Mouse (Mus musculus) heart, embryonic 16.5 days (tissue): Measurements from ENCODE around the gene Tmem50a. TPM values are rescaled to one million over a fixed set of nuclear protein-coding genes. Genes with fewer than 3 reads are reported as not detected.

Experiments used
- ATAC-seq: fragments of 200-750 bp; cut with Nextera tagmentation; replicated peaks from 2 replicates; pipeline ENCODE4 v1.8.0; 2017; ENCODE audit warnings: moderate number of reproducible peaks; ENCODE audit not compliant: insufficient read depth, low FRiP score; ENCODE audit errors: extremely low read depth
- H3K27ac ChIP-seq: fragments of 300-500 bp; sonication (generic); 2 replicates; pipeline ENCODE4 v1.5.1; 2014; ENCODE audit warnings: mild to moderate bottlenecking, low read length, control low read depth, moderate library complexity
- H3K27me3 ChIP-seq: fragments of 300-500 bp; sonication (generic); 2 replicates; pipeline ENCODE4 v1.6.1; 2014; ENCODE audit warnings: low read length, mixed read lengths; ENCODE audit not compliant: control insufficient read depth, insufficient read depth
- H3K36me3 ChIP-seq: fragments of 300-500 bp; sonication (generic); 2 replicates; pipeline ENCODE4 v1.6.1; 2014; ENCODE audit not compliant: control insufficient read depth, insufficient read depth
- H3K4me1 ChIP-seq: fragments of 300-500 bp; sonication (generic); 2 replicates; pipeline ENCODE4 v1.6.1; 2014; ENCODE audit warnings: low read length, mixed read lengths; ENCODE audit not compliant: control insufficient read depth, insufficient read depth
- H3K4me2 ChIP-seq: fragments of 300-500 bp; sonication (generic); 2 replicates; pipeline ENCODE4 v1.6.1; 2014; ENCODE audit warnings: low read depth, mild to moderate bottlenecking, control low read depth, low read length
- H3K4me3 ChIP-seq: fragments of 300-500 bp; sonication (generic); 2 replicates; pipeline ENCODE4 v1.5.1; 2014; ENCODE audit warnings: mild to moderate bottlenecking, control low read depth, low read length
- H3K9ac ChIP-seq: fragments of 300-500 bp; sonication (generic); 2 replicates; pipeline ENCODE4 v1.6.1; 2014; ENCODE audit warnings: low read length, control low read depth
- H3K9me3 ChIP-seq: fragments of 300-500 bp; sonication (generic); replicated peaks from 2 replicates; pipeline ENCODE4 v1.6.1; 2016; ENCODE audit warnings: low read length; ENCODE audit not compliant: control insufficient read depth
- WGBS: fragments of 180-500 bp; shearing (Covaris S2); extraction: QIAGEN DNeasy Blood & Tissue Kit; methylation state at CpG from one replicate; pipeline ENCODE4 v1.1.7; 2014; 5-methylcytosine and 5-hydroxymethylcytosine counted together
- polyA plus RNA-seq: library from polyadenylated mRNA; unstranded; fragments of >200 nt; fragmentation: Nextera tagmentation; extraction: Ambion mirVana; gene quantifications from 2 replicates; pipeline ENCODE4 v1.2.1, GENCODE M21; 2015

Gene Tmem50a
- polyA plus RNA-seq, 1 experiment from 2014 or later = 150 TPM

GRCm38 (mm10) chr4:134892096-134892495, 22.7 kb downstream of the Tmem50a start:
- ATAC-seq = no peak
- H3K27ac ChIP-seq = no peak overlapping the region
- H3K36me3 ChIP-seq = peaks cover 13% of the 10 kb centered on the region
- H3K4me3 ChIP-seq = no peak overlapping the region
- H3K4me2 ChIP-seq = no peak overlapping the region
- no peaks in the 10 kb centered on the region for H3K4me1 ChIP-seq
- no peaks in the 10 kb centered on the region for H3K27me3 ChIP-seq
- 75% methylated on average over 6 of the region's 6 CpGs for WGBS
- 0 out of 2 replicates have a peak, but pooled peaks cover 3% of the 10 kb centered on the region for H3K9me3 ChIP-seq
- H3K9ac ChIP-seq = no peak overlapping the region

DNA sequence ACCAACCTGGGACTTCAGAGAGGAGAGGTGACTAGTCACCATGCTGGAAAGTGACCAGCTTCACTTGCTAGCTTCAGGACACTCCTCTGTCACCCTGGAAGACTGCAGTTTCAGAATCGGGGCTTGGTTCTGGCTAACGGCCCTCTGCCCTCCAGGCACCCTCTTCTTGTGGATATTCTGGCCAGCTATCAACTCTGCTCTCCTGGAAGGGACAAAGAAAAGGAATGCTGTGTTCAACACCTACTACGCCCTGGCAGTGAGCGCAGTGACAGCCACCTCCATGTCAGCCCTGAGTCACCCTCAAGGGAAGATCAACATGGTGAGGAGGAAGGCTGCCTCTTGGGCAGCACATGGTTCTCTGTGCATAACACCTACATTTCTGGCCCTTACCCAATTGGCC, 30.5 kb downstream of the Tmem50a start:
- Histone ChIP-seq H3K4me3 (no peak overlapping the region), H3K4me1 (peaks cover 11% of the 10 kb centered on the region; the same call in 1 of the 2 replicates), H3K4me2 (peak overlapping the region; percentile 16; the same call in 1 of the 2 replicates), H3K36me3 (no peaks in the 10 kb centered on the region), H3K27me3 (no peaks in the 10 kb centered on the region), H3K9ac (no peak overlapping the region), H3K9me3 (0 out of 2 replicates have a peak, but pooled peaks cover 3% of the 10 kb centered on the region), H3K27ac (peak overlapping the region; percentile 82)
- 67% methylated on average over 4 of the region's 4 CpGs for whole genome bisulfite sequencing
- no peak for ATAC-seq

GRCm38 (mm10) chr4:134883808-134884207, 31.0 kb downstream of the Tmem50a start:
- H3K36me3 ChIP-seq = no peaks in the 10 kb centered on the region
- WGBS = 54% methylated on average over 10 of the region's 10 CpGs
- no peaks in the 10 kb centered on the region for H3K27me3 ChIP-seq
- ATAC-seq = peak; percentile 83
- H3K4me3 ChIP-seq = no peak overlapping the region
- H3K9me3 ChIP-seq = 0 out of 2 replicates have a peak, but pooled peaks cover under 1% of the 10 kb centered on the region
- H3K4me2 ChIP-seq = peak overlapping the region; percentile 16; the same call in 1 of the 2 replicates
- peaks cover 11% of the 10 kb centered on the region; the same call in 1 of the 2 replicates for H3K4me1 ChIP-seq
- no peak overlapping the region for H3K9ac ChIP-seq
- peak overlapping the region; percentile 82 for H3K27ac ChIP-seq

DNA sequence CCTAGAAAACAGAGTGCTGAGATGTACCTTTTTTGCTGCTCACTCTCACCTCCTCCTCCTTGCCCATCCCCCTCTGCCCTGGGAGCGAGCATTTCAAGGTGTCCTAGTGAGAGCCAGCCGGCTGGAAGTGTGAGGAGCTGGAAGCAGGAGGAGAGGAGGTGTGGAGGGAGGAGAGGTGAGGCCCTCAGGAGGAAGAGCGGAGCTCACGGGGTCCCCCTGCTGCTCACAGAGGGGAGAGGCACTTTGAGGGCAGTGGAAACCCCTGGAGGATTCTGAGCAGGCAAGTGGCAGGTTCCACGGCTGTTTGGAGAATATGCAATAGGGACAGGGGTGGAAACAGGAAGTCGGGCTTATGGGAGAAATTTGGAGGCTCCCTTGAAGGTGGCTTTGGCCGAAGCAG, 31.6 kb downstream of the Tmem50a start:
- WGBS = 22% methylated on average over 7 of the region's 7 CpGs
- Histone ChIP-seq H3K27ac (peak overlapping the region; percentile 82), H3K27me3 (no peaks in the 10 kb centered on the region), H3K9ac (0 out of 2 replicates have a peak overlapping the region, but pooled peaks have one; percentile 4), H3K4me1 (peaks cover 11% of the 10 kb centered on the region; the same call in 1 of the 2 replicates), H3K4me2 (no peak overlapping the region), H3K36me3 (no peaks in the 10 kb centered on the region), H3K4me3 (no peak overlapping the region), H3K9me3 (no peaks in the 10 kb centered on the region)
- ATAC-seq = 0 out of 2 replicates have a peak, but pooled peaks have one; percentile 24

DNA sequence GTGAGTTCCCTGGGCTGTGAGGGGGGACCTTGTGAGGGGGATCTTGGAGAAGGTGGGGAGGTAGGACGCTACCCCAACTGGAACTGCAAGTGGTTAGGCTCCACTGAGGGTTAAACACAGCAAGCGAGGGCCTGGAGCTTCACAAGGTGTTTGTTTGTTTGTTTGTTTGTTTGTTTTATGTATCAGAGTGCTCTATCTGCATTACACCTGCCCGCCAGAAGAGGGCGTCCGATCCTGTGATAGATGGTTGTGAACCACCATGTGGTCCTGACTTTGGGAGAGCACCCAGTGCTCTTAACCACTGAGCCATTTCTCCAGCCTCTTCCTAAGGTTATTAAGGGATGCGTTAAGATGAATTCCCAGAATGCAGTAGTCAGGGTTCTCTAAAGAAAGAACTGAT, 34.8 kb downstream of the Tmem50a start:
- 36% methylated on average over 6 of the region's 6 CpGs for WGBS

DNA sequence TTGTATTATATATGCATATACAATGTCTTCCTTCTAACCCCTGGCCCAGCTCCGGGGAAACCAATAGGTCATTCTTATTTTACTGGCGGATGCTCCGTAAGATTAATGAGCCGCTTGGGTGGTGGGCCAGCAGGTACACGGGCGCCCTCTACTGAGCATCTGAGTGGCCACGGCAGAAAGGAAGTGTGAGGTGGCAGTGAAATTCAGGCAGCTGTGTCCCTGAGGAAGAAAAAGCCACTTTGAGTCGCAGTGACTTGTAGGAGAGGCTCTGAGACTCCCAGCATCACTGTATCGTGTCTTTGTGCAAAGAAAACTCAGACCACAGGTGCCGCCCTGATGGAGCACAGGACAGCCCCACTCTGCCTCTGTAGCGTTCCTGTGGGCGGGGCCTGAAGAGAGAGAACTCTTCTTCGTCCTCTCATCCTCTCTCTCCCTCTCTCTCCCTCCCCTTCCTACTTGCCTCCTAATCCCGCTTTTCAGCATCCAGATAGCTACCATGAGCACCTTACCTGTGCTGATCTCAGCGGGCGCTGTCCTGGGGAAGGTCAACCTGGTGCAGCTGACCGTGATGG, 35.3 kb downstream of the Tmem50a start:
- H3K27me3 ChIP-seq = no peaks in the 10 kb centered on the region
- H3K4me2 ChIP-seq = peak overlapping the region; percentile 70
- no peaks in the 10 kb centered on the region for H3K9me3 ChIP-seq
- peak overlapping the region; percentile 48 for H3K4me3 ChIP-seq
- peaks cover 11% of the 10 kb centered on the region; the same call in 1 of the 2 replicates for H3K4me1 ChIP-seq
- no peaks in the 10 kb centered on the region for H3K36me3 ChIP-seq
- 5% methylated on average over 17 of the region's 17 CpGs for WGBS
- no peak for ATAC-seq
- peak overlapping the region; percentile 53 for H3K9ac ChIP-seq
- no peak overlapping the region for H3K27ac ChIP-seq

More for the DNA sequence above, 34.8 kb downstream of the Tmem50a start:
- H3K36me3 ChIP-seq = no peaks in the 10 kb centered on the region
- H3K4me3 ChIP-seq = no peak overlapping the region; the same call in 1 of the 2 replicates
- H3K27ac ChIP-seq = no peak overlapping the region
- H3K4me2 ChIP-seq = peak overlapping the region; percentile 70
- H3K9me3 ChIP-seq = no peaks in the 10 kb centered on the region
- peak overlapping the region; percentile 53; the same call in 1 of the 2 replicates for H3K9ac ChIP-seq
- H3K4me1 ChIP-seq = peaks cover 11% of the 10 kb centered on the region; the same call in 1 of the 2 replicates
- no peak for ATAC-seq
- H3K27me3 ChIP-seq = no peaks in the 10 kb centered on the region

DNA sequence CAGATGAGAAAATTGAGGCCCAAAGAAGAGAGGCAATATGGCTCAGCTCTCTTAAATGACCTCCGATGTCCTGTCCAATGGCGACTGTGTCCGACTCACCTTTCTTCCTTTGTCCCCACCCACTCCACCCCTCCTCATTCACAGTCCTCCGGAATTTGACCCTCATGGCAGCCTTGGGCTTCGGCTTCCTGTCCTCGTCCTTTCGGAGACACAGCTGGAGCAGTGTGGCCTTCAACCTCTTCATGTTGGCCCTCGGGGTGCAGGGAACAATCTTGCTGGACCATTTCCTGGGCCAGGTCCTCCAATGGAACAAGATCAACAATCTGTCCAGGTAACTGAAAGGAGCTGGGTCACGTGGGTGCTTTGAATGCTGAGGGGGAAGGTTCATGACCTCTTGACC, 38.7 kb downstream of the Tmem50a start:
- Histone ChIP-seq H3K9me3 (no peaks in the 10 kb centered on the region), H3K36me3 (no peaks in the 10 kb centered on the region), H3K9ac (no peak overlapping the region), H3K4me3 (no peak overlapping the region), H3K27me3 (no peaks in the 10 kb centered on the region), H3K27ac (no peak overlapping the region), H3K4me1 (0 out of 2 replicates have a peak, but pooled peaks cover 3% of the 10 kb centered on the region), H3K4me2 (no peak overlapping the region)
- 80% methylated on average over 9 of the region's 9 CpGs for WGBS
- ATAC-seq = no peak

DNA sequence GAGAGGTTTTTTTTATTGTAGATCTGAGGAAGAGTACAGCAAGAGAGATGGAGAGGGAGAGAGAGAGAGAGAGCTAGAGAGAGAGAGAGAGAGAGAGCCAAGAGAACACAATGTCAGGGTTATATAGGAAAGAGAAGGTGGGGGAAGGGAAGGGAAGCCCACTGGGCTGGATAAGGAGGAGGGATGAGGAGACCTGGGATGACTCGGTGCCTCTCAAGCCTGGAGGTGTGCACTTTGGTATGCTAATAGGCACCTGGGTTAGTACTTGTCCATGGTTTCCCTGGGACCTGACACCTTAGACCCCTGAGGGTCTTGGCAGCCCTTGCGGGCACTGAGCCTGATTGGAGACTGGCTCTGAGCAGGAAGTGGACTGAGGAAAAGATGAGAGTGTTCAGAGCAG, 42.9 kb downstream of the Tmem50a start:
- Histone ChIP-seq H3K4me1 (peaks cover 6% of the 10 kb centered on the region), H3K36me3 (no peaks in the 10 kb centered on the region), H3K9ac (no peak overlapping the region), H3K27ac (no peak overlapping the region), H3K4me3 (no peak overlapping the region), H3K27me3 (peaks cover 22% of the 10 kb centered on the region), H3K9me3 (no peaks in the 10 kb centered on the region), H3K4me2 (no peak overlapping the region)
- no peak for ATAC-seq
- WGBS = 40% methylated on average over 2 of the region's 2 CpGs

DNA sequence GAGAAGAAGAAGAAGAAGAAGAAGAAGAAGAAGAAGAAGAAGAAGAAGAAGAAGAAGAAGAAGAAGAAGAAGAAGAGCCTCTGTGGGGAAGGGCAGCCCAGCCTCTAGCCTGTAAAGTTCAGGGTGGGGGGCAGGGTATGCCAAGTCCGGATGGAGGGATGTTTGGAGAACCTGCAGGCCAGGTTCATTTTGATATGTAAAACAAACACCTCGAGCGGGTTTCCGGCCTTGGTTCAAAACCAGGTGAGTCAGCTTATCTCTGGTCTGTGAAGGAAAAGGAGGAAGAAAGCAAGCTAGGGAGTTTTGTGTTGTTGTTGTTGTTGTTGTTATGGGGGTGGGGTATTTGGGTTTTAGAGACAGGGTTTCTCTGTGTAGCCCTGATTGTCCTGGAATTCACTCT, 43.3 kb downstream of the Tmem50a start:
- Histone ChIP-seq H3K36me3 (no peaks in the 10 kb centered on the region), H3K9me3 (no peaks in the 10 kb centered on the region), H3K4me1 (peaks cover 6% of the 10 kb centered on the region), H3K27ac (no peak overlapping the region), H3K4me2 (no peak overlapping the region), H3K9ac (no peak overlapping the region), H3K27me3 (peaks cover 22% of the 10 kb centered on the region), H3K4me3 (no peak overlapping the region)
- ATAC-seq = no peak
- 29% methylated on average over 4 of the region's 4 CpGs for WGBS
